Mouse (Mus musculus) small intestine, adult 2 months (tissue): ENCODE results near the gene Mrpl2.

ENCODE experiments used
- CTCF ChIP-seq: fragments of 200-500 bp; IDR thresholded peaks from 2 replicates; pipeline ENCODE4 v1.5.1; 2012; ENCODE audit warnings: low read depth, mild to moderate bottlenecking, control low read depth, inconsistent platforms, low read length, moderate library complexity, mixed read lengths; ENCODE audit not compliant: insufficient replicate concordance, insufficient read length; ENCODE audit errors: extremely low read depth
- POLR2A ChIP-seq: fragments of 200-500 bp; IDR thresholded peaks from 2 replicates; pipeline ENCODE4 v1.6.1; 2012; ENCODE audit warnings: low read depth, mild to moderate bottlenecking, control low read depth, inconsistent platforms, low read length, moderate library complexity

GRCm38 (mm10) chr17:46678416-46678815 is 32.4 kb downstream of the Mrpl2 start, which contains the start of gene Mea1:
- TF ChIP-seq CTCF = no peak
- no peak for TF ChIP-seq POLR2A
